Mouse (Mus musculus) left cerebral cortex, postnatal 10 days (tissue): Measurements from ENCODE around the gene Phf21a. TPM values are rescaled to one million over a fixed set of nuclear protein-coding genes. Genes with fewer than 3 reads are reported as not detected.
A peak's percentile ranks its signal among the peaks of the same experiment; 100 is the strongest.

ENCODE experiments used
- DNase-seq, 2 experiments: peaks; one replicate each; pipeline ENCODE4 v3.0.0; 2021 to 2022; ENCODE audit warnings: low spot score in 2 of 2, mixed read lengths in 1 of 2; ENCODE audit errors: extremely low spot score in 1 of 2
- intact Hi-C: fragments of 180-260 bp; cut with DNase I; formaldehyde crosslinking; loops from one replicate; pipeline ENCODE4 v1.15.1; 2025
- total RNA-seq, 2 experiments: library from RNA; stranded (reverse); gene quantifications; 2 replicates each; pipeline ENCODE4 v1.2.3; 2021

Phf21a gene
- total RNA-seq, 2 experiments from 2014 or later = 67.0 to 73.3 TPM

DNA sequence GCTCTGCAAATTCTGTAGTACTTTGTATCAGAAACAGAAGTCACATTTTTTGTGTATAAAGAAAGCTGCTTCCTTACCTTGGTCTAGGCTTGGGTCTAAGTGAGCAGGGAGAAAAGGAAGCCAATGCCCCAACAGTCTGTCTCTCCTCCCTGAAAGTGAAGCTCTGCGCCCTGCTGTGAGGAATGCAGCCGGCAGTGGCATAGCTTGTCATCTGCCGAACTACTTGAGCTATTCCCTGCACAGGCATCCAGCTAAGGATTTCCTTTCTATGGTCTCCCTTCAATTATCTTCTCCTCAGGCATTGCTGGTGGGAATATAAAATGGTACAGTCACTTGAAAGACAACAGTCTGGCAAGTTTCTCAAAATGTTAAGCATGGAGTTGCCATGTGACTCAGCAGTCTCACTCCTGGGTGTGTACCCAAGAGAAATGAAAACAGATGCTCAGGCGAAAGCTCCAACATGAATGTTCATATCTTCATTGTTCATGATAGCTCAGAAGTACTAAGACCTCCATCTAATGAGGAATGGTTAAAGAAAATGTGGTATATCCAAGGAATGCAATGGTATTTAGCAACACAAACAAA is 164.5 kb downstream of the Phf21a start:
- intact Hi-C loops = no loop called here
- no peak for DNase-seq

DNA sequence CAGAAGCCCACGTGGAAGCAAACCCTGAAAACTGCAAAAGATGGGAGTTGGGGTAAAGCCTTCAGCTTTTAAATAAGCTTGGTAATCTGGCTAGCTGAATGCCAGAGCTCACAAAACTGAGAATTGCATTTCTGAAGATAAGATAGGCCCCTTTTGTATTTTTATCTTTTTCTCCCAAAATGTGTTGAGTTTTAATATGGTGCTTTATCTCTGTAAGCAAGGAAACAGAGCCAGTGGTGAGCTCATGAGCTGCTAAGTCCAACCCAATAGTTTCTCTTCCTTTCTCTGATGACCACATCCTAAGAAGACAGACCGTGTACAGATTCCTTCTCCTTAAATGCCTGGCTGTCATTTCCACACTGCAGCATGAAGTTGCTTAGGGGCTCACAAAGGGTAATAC is 167.0 kb downstream of the Phf21a start:
- intact Hi-C loops = no loop called here

DNA sequence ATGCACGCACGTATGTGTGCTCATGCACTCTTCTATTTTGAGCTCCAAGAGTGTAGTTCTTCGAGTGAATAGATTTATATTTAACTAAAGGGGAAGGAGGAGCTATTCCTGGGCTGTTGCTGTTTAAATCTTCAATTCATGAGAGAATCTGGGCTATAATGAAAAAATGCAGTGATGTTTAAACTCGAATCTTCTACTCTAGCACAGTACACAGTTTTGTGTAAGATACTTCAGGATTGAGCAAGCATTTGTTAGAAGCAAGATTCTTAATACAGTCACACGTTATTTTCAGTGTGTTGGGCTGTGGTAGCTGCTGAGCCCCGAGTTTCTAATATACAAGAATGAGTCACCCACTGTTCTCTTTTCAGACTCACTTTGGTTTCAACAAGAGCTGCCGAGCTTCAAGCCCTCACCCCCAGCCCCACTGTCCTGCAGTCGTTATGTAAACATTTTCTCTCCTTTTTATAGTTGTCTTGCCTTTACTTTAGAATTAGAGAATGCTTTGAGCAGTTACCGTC is 173.2 kb downstream of the Phf21a start:
- no peak for DNase-seq
- intact Hi-C loops = no loop called here

More for the DNA sequence above, 167.0 kb downstream of the Phf21a start:
- no peak for DNase-seq

DNA sequence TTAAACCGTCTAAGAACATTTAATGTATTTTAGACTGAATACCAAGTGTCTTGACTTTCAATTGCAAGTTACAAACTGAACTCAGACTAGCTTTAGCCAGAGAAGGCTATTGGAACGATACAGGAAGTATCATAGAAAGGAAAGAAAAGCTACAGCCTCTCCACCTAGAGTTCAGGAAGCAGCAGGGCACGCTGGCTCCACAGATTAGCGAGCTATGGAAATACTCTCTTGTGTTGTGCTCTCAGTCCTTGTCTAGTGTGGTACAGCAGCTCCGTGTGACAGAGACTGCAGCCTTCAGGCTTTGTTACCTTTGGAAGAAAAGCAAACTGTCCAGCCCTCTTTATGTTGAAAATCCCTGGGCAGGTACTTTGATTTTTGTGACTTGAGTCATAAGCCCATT is 176.3 kb downstream of the Phf21a start:
- DNase-seq = no peak
- intact Hi-C loops = no loop called here

DNA sequence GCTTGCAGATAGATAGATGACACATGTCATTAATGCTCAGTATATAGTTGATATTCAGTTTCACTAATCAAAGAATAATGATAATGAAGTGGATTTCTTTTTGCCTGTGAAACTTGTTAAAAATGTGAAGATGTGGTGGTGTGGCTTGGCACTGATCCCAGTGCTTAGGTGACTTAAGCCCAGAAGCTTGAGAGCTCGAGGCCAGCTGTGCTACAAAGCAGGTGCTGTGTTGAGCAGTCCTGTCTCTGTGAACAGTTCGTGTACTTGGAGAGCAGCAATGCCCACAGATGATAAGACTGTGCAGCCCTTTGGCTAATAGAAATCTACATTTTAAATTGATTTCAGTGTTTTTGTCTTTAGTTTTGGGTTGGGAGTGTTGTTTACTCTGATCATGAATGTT is 179.6 kb downstream of the Phf21a start:
- intact Hi-C loops = no loop called here
- DNase-seq = no peak

DNA sequence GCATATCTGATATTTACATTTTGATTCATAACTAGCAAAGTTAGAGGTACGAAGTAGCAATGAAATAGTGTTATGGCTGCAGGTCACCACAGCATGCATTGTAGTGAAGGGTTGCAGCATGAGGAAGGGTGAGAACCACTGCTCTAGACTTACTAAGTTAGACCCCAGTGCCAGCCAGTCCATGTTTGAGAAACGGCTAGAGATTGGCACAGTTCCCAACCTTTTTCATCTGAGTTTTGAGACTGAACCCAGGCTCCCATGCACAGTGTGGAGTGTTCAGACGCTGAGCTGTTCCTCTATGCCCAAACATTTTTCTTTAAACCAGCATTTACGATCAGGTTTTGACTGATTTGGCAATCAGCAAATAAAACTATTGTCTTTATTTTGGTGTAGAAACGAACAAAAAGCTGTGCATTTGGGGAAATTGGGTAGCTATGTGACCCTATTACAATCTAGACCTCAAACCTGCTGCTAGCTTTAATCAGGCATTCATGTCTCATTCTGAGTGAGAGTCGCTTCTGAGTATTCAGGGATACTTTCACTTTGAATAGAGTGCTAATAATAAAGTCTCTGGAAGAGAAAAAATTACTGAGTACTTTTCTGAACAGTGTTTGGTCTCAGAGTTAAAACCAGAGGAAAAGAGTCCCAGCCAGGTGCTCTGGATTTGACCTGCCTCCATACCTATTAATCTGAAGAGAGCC is 180.3 kb downstream of the Phf21a start:
- intact Hi-C loops = no loop called here
- DNase-seq = no peak

DNA sequence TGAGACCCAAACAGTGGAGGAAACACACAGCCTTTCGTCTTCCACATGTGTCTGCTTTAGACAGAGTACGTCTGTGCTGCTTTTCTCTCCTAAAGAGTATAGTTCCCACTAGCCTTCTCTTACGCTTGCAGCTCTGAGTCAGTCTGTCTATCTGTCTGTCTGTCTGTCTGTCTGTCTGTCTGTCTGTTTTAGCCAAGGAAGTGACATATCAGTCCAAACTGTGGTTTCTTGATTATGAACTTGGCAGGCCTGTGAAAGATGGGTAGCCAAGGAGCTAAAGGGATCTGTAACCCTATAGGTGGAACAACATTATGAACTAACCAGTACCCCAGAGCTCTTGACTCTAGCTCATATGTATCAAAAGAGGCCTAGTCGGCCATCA is 180.9 kb downstream of the Phf21a start:
- DNase-seq = no peak
- intact Hi-C loops = no loop called here

DNA sequence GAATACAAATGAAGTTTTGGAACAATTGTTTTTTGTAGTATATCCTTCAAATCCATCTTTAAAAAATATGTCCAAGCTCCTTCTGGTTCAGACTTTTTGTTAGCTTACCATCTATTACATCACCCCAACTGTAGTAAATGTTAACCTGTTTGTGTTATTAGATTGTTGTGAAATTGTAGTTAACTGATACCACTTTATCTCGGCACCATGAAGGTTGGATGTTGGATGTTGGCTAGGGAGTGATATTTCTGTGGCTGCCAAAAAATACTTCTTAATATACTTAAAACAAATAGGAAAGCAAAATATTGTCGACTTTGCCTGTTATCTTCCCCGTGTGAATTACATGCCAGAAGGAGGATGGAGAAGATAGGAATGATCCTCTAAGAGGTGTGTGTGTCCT is 184.9 kb downstream of the Phf21a start:
- intact Hi-C loops = no loop called here
- DNase-seq = no peak

DNA sequence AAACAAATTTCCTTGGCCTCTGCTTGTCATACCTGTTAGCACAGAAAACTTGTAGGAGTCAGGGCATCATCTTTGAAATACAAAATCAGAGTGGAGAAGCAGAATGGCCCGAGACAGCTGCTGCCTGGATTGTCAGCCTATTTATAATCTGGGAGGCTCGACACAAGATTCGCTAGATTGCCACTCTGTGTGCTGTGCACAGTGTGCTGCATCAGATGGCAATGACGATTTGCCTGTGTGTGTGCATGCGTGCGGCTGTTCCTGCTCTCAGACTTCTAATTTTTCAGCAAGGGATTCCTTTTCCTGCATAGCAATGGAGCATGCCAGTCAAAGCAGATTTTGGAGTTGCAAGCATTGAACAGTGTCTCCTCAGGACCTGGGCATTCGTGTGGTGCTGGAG is 185.7 kb downstream of the Phf21a start:
- intact Hi-C loops = no loop called here
- DNase-seq = peak; percentile 29 to 32

DNA sequence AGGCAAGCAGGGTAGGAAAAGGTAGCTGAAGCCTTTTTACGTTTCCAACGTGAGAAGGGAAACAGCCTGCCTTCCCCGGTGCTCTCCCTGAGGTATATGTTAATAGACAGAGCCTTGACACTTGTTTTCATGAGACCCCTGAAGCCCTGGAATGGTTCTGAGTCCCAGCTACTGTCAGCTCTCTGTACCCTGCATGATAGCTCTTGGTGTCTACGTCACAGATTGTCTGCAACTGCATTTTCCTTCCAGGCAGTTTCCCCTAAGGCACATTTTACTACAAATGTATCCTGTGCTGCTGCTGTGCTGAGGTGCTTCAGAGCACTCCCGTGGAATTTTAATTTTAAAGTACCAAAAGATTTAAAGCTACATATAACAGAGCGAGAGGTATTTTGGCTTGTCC is 186.5 kb downstream of the Phf21a start:
- intact Hi-C loops = no loop called here
- DNase-seq = no peak

DNA sequence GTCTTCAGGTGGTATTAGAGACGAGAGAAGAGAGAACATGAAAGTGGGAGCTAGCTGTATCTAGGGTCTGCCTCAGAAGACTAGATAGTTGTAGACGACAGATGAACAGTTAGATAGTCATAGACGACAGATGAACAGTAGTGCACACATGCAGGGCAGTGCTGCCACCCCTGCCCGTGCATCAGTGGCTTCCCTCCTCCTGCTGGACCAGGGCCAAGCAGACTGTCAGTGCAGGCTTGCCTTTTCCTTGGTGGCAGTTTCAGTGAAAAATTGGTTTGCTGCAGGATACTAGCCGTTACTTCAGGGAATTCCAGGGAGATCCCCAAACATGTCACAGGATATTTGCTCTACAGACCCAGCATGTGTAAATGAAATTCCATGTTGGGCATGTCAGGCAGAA is 192.7 kb downstream of the Phf21a start:
- DNase-seq = peak in 1 of 2 experiments; percentile 56
- intact Hi-C loops = no loop called here

DNA sequence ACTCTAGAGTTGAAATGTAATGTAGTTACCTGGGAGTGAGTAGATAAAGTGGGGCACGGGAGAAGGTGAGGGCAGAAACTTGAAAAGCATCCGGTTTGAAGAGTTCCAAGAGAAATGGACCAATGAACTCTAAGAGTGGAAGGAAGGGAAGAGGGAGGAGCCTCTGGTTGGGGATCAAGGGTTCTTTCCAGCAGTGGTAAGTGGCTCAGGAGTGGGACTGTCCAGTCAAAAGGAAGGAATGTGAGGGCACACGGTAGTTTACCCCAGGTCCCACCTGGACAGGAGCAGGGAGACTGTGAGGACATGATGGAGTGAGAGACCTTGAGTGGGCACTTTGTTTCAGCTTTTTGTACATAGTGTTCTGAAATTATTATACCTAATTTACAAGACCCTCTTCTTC is 196.4 kb downstream of the Phf21a start:
- intact Hi-C loops = no loop called here
- no peak for DNase-seq

DNA sequence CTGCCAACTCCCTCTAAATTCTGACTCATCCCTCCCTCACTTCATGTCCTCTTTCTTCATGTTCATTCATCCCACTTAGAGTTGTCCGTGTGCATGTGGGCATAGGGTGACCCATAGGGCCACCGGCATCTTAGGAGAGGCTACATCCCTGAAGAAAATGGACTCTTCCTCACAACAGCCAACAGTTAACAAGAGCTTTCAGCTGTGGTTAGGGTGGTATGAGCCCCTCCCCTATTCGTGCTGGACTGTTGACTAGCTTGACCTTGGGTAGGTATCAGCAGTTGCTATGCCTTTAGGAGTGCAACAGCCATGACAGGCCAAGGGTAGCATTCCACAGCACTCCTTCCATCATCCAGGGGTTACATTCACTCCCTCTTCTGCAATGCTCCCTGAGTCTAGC is 198.6 kb downstream of the Phf21a start:
- intact Hi-C loops = no loop called here
- DNase-seq = no peak

DNA sequence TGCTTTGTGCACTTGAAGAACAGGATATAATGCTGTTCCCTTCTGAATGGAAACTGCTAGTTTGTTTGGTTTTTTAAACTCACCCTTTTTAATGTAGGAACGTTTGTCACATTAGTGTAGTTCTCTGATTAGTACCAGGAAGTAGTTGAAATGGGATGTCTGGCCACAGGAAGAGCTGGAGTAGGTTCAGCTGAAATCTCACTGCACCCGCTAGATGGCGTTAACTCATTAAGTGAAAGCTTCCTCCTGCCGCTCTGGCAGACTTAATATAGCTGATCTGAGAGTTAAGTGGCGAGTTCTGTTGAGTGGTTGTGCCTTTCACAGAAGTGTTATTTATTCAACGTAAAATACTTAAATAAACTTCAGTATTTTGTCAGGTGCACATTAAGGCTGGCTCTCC is 203.5 kb downstream of the Phf21a start:
- peak; percentile 79 to 84 for DNase-seq
- intact Hi-C loops = no loop called here

DNA sequence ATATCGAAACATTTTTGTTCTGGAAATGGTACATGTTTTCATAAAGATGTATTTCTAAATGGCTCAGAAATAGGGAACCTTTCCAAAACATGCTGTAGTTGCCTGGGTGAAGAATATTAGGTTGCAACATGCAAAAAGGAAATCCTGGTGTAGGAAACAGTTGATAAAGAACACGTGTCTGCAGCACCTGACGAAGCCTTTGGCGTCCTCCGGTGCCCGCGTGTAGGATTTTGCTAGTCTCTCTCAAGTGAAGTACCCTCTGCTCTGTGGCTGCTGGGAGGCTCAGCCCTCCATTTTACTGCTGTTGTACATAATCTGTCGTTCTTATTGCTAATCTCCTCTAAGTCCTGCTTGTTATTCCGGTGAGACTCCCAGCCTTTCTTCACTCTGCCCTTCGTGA is 207.0 kb downstream of the Phf21a start:
- intact Hi-C loops = loop anchor here (2.0 kb wide), 1 partner anchor 31 kb away; no protein-coding TSS in a partner anchor
- no peak for DNase-seq

DNA sequence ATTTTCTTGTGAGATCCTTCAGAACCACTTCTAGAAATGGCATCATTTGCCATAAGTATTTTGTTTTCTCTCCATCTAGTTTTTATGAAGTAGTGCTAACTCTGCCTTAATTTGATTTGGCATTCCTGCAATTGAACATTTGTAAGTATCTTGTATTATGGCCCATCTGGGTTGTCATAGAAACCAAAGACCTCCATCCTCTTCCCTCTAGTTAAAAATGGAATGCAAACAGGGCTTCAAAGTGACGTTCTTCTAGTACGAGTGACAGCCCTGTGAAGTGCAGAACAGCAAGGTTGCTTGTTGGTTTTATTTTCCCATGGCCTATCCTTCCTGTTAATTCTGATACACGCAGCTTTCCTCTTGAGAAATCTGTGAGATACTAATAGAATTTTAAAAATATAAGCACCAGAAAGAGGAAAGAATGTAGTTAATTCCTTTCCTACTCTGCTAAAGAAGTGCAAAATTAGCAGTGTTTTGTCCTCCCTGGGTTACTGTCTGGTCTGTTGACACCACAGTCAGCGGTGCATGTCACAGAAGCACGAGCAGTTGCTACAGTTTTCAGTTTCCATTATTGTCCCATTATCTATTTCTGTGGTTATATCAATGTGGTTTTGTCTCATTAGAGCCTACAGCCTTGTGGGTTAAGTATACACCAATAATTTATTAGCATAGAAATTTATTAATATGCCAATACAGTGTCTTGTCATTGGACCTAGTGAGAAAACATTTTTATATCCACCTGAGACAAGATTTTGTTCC is 209.1 kb downstream of the Phf21a start:
- intact Hi-C loops = no loop called here
- DNase-seq = peak in 1 of 2 experiments; percentile 45

DNA sequence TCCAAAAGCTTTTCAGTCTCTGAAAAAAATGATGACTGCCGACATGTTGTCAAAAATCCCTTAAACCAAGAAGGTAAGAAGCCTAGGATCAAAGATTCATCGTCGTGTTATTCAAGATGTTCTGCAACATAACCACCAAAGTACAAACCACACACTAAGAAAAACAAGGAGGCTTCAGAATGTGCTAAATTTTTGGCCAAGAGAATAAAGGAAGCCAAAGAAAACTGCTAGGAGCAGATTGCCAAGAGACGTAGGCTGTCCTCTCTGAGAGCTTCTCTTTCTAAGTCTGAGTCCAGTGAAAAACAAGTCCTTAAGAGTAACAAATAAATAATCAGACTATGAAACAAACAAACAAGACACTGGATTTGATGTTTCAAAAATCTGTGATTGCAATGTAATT is 219.6 kb downstream of the Phf21a start:
- DNase-seq = peak in 1 of 2 experiments; percentile 22
- intact Hi-C loops = loop anchor here (10.0 kb wide), 1 partner anchor 122 kb away; the partner anchor contains the start of gene Cry2

DNA sequence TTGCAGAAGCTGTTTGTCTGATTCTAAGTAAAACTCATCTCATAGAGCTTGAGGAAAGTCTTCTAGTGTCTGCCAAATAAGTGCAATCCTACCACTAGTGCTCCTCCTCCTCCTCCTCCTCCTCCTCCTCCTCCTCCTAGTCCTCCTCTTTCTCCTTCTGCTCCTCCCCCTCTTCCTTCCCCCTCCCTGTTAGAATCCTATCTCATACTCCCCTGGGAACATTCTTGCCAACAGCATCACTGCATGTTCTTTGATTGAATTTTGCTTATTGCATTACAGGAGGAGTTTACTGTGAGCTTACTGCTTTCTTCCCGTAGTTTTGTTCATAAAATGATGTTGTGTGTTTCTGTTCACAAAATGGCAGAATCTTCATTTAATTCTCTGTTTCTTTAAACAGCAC is 221.1 kb downstream of the Phf21a start:
- intact Hi-C loops = loop anchor here (10.0 kb wide), 1 partner anchor 121 kb away; the partner anchor contains the start of gene Cry2
- DNase-seq = no peak

DNA sequence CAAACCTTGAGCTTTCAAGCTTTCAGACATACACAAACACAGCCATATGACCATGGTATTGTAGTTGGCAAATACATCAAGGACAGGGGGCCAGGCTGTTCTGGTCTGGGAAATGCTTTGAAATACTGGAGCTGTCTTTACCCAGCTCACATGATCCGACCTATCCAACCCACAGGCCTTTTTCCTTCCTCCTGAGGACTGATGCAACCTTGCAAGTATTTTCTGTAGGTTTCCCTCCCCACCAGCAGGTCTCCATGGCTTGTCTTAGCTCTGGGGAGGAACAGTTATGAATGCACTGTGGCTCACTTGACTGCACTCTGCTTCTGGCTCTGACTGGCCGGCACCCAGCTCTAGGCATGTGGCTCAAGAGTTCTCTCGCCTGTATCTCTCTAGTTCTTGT is 223.7 kb downstream of the Phf21a start:
- intact Hi-C loops = loop anchor here (10.0 kb wide), 1 partner anchor 118 kb away; the partner anchor contains the start of gene Cry2
- no peak for DNase-seq

DNA sequence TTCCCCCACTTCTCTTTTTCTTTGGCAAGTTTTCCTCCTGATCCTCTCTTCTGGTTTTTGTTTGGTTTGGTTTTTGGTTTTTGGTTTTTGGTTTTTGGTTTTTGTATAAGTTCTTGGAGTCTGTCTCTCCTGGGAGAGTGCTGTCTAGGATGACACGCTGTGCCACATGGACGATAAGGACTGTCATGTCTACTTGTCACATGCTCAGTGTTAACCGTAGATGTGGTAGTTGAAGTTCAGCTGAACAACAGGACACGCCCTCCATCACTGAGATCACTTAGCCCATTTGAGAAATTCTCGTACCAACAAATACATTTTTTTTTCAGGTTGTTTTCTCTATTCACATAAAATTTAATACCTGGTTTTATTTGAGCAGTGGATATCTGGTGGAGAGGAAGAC is 224.3 kb downstream of the Phf21a start:
- intact Hi-C loops = loop anchor here (10.0 kb wide), 1 partner anchor 118 kb away; the partner anchor contains the start of gene Cry2
- DNase-seq = no peak
